Mouse (Mus musculus): ENCODE results near the gene Zfp319. TPM values are rescaled to one million over a fixed set of nuclear protein-coding genes. Genes with fewer than 3 reads are reported as not detected.

Zfp319 gene
- polyA plus RNA-seq, 1 experiment from 2014 or later, result 16.2 TPM

DNA sequence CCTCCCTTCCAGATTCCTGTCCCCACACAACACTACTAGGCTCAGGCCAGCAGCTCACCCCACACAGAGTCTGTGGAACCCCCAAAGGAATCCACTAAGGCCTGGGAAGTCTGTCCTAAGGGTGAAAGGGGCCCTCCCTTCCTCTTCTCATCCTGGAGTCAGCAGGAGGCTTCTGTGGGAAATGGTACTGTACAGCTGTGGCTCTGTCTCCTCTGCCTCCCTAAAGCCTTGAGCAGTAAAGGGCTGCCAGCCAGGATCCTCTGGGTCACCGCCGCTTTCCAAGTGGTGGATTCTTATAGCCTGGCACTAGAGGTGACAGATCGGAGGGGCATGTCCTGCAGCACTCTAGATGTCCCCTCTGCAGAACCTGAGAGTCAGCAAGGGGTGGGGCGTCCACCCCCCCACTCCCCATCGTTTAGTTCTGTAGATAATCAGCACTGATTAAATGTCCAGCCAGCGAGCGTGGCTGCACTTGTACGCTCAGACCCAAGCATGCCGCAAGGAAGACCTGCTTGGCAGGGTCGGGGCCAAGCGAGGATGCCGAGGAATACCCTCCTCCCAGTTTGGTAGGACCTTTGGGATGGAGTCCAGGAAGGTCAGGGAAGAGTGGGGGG is 41.7 kb upstream of the Zfp319 start:
- Histone ChIP-seq H3K4me1 (ENCODE audit: control insufficient read depth, insufficient read depth, low read length) (no peaks in the 10 kb centered on the region), H3K27ac (ENCODE audit: low read length) (no peak overlapping the region), H3K36me3 (ENCODE audit: control insufficient read depth, insufficient read depth, low read length) (peaks cover 9% of the 10 kb centered on the region), H3K27me3 (ENCODE audit: control insufficient read depth, insufficient read depth, low read depth, low read length) (no peaks in the 10 kb centered on the region), H3K4me2 (ENCODE audit: low read length) (no peak overlapping the region), H3K9me3 (replicated peaks; ENCODE audit: control insufficient read depth, low read length, poor library complexity, severe bottlenecking) (no peaks in the 10 kb centered on the region), H3K9ac (ENCODE audit: low read depth, low read length) (no peak overlapping the region), H3K4me3 (ENCODE audit: low read depth, low read length) (no peak overlapping the region)
- WGBS, result 91% methylated on average over 12 of the region's 12 CpGs
- ATAC-seq, result no peak

GRCm38 (mm10) chr8:95369581-95370326 is 38.0 kb upstream of the Zfp319 start:
- Histone ChIP-seq H3K27me3 (ENCODE audit: control insufficient read depth, insufficient read depth, low read depth, low read length) (no peaks in the 10 kb centered on the region), H3K36me3 (ENCODE audit: control insufficient read depth, insufficient read depth, low read length) (peaks cover 15% of the 10 kb centered on the region), H3K4me2 (ENCODE audit: low read length) (no peak overlapping the region), H3K9me3 (replicated peaks; ENCODE audit: control insufficient read depth, low read length, poor library complexity, severe bottlenecking) (no peaks in the 10 kb centered on the region), H3K27ac (ENCODE audit: low read length) (no peak overlapping the region), H3K9ac (ENCODE audit: low read depth, low read length) (no peak overlapping the region), H3K4me3 (ENCODE audit: low read depth, low read length) (no peak overlapping the region), H3K4me1 (ENCODE audit: control insufficient read depth, insufficient read depth, low read length) (no peaks in the 10 kb centered on the region)
- no peak for ATAC-seq
- WGBS, result 56% methylated on average over 20 of the region's 20 CpGs

DNA sequence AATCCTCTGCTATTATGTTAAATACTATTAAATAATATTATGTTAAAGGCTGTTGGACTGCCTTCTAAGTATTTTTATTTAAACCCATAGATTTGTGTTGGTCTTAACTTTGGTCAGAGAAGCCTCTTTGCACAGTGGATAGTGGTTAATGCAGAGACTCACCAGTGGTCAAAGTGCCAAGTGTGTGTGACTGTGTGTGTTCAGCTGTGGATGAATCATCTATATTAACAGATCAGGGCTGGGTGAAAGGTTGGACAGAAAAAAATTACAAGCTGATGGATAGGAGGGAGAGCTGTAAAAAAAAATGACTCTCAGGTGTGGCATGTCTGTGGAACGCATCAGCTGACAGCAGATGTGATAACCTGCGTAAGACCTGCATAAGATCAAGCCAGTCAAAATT is 32.1 kb upstream of the Zfp319 start:
- no peaks in the 10 kb centered on the region for H3K27me3 ChIP-seq (ENCODE audit: control insufficient read depth, insufficient read depth, low read depth, low read length)
- WGBS, result 98% methylated on average over 2 of the region's 2 CpGs
- H3K27ac ChIP-seq (ENCODE audit: low read length), result no peak overlapping the region
- H3K4me3 ChIP-seq (ENCODE audit: low read depth, low read length), result no peak overlapping the region
- no peak for ATAC-seq
- H3K9me3 ChIP-seq (replicated peaks; ENCODE audit: control insufficient read depth, low read length, poor library complexity, severe bottlenecking), result no peaks in the 10 kb centered on the region
- no peak overlapping the region for H3K9ac ChIP-seq (ENCODE audit: low read depth, low read length)
- H3K4me1 ChIP-seq (ENCODE audit: control insufficient read depth, insufficient read depth, low read length), result peaks cover 21% of the 10 kb centered on the region
- peaks cover 10% of the 10 kb centered on the region for H3K36me3 ChIP-seq (ENCODE audit: control insufficient read depth, insufficient read depth, low read length)
- H3K4me2 ChIP-seq (ENCODE audit: low read length), result no peak overlapping the region

DNA sequence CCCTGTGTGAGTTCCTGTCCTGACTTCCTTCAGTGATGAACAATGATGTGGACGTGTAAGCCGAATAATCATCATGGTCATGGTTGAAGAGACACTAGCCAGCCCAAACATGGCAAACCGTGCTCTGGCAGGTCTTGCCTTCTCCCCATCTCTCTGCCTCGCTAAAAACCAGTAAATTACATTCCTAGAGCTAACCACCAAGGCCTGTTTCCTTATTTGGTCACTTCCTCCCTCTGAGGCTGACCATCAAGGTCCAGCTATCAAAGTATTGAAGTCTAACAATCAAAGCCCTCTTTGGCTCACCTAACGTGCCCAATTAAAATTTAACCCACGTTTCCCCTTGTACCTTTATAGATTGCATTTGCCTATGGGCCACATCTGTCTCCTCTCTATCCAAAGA is 30.5 kb upstream of the Zfp319 start:
- H3K27ac ChIP-seq (ENCODE audit: low read length), result no peak overlapping the region
- peaks cover 25% of the 10 kb centered on the region for H3K4me1 ChIP-seq (ENCODE audit: control insufficient read depth, insufficient read depth, low read length)
- H3K27me3 ChIP-seq (ENCODE audit: control insufficient read depth, insufficient read depth, low read depth, low read length), result no peaks in the 10 kb centered on the region
- H3K9ac ChIP-seq (ENCODE audit: low read depth, low read length), result no peak overlapping the region
- H3K36me3 ChIP-seq (ENCODE audit: control insufficient read depth, insufficient read depth, low read length), result no peaks in the 10 kb centered on the region
- no peaks in the 10 kb centered on the region for H3K9me3 ChIP-seq (replicated peaks; ENCODE audit: control insufficient read depth, low read length, poor library complexity, severe bottlenecking)
- ATAC-seq, result no peak
- H3K4me3 ChIP-seq (ENCODE audit: low read depth, low read length), result no peak overlapping the region
- H3K4me2 ChIP-seq (ENCODE audit: low read length), result no peak overlapping the region
- WGBS, result 76% methylated on average over 6 of the region's 6 CpGs

GRCm38 (mm10) chr8:95361016-95361341 is 29.2 kb upstream of the Zfp319 start:
- Histone ChIP-seq H3K9ac (ENCODE audit: low read depth, low read length) (no peak overlapping the region), H3K9me3 (replicated peaks; ENCODE audit: control insufficient read depth, low read length, poor library complexity, severe bottlenecking) (no peaks in the 10 kb centered on the region), H3K36me3 (ENCODE audit: control insufficient read depth, insufficient read depth, low read length) (no peaks in the 10 kb centered on the region), H3K4me2 (ENCODE audit: low read length) (no peak overlapping the region), H3K4me1 (ENCODE audit: control insufficient read depth, insufficient read depth, low read length) (peaks cover 25% of the 10 kb centered on the region), H3K27ac (ENCODE audit: low read length) (no peak overlapping the region), H3K27me3 (ENCODE audit: control insufficient read depth, insufficient read depth, low read depth, low read length) (no peaks in the 10 kb centered on the region), H3K4me3 (ENCODE audit: low read depth, low read length) (no peak overlapping the region)
- no peak for ATAC-seq
- WGBS, result 70% methylated on average over 3 of the region's 3 CpGs

DNA sequence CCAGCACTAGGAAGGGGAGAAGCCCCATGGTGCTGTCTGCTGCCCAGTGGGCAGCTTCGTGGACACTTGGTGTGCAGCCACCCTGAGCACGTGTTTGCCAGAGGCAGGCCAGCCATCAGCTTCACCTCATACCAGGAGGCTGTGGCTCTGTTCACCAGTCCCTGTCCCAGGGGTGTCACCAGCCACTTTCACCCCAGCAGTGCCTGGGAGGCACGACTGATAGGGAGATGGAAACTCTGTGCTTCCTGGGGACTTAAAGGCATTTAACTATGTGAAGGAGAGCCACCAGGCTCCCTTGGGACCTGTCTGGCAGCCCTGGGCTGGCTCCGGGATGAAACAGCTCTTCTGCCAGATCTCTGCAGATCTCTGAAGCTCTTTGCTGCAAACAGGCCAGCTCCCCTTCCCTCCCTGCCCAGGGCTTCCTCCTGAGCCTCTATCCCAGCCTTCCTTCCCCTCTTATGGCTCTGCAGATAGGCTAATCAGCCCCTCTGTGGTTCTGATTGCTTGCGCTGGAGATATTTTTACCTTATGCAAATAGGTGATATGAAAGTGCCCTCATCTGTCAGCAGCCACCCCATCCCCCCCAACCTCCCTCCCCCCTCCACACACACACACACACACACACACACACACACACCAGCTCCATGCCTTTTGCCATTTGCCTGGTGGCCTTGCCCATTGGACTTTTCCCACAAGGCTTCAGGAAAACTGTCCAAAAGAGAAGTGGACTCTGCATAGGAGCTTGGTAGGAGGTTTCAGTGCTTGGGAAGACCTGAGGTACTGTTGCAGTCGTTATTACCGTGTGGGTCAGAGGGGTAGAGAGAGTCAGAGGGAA is 28.6 kb upstream of the Zfp319 start:
- ATAC-seq, result peak; percentile 40
- Histone ChIP-seq H3K27ac (ENCODE audit: low read length) (0 out of 2 replicates have a peak overlapping the region, but pooled peaks have one; percentile 7), H3K4me2 (ENCODE audit: low read length) (no peak overlapping the region), H3K4me3 (ENCODE audit: low read depth, low read length) (no peak overlapping the region), H3K4me1 (ENCODE audit: control insufficient read depth, insufficient read depth, low read length) (peaks cover 25% of the 10 kb centered on the region), H3K27me3 (ENCODE audit: control insufficient read depth, insufficient read depth, low read depth, low read length) (no peaks in the 10 kb centered on the region), H3K36me3 (ENCODE audit: control insufficient read depth, insufficient read depth, low read length) (no peaks in the 10 kb centered on the region), H3K9ac (ENCODE audit: low read depth, low read length) (peak overlapping the region; percentile 36; the same call in 1 of the 2 replicates), H3K9me3 (replicated peaks; ENCODE audit: control insufficient read depth, low read length, poor library complexity, severe bottlenecking) (no peaks in the 10 kb centered on the region)
- WGBS, result 40% methylated on average over 7 of the region's 7 CpGs

- Histone ChIP-seq H3K36me3 (ENCODE audit: control insufficient read depth, insufficient read depth, low read length) (no peaks in the 10 kb centered on the region), H3K4me1 (ENCODE audit: control insufficient read depth, insufficient read depth, low read length) (peaks cover 31% of the 10 kb centered on the region), H3K27ac (ENCODE audit: low read length) (no peak overlapping the region), H3K27me3 (ENCODE audit: control insufficient read depth, insufficient read depth, low read depth, low read length) (no peaks in the 10 kb centered on the region), H3K9me3 (replicated peaks; ENCODE audit: control insufficient read depth, low read length, poor library complexity, severe bottlenecking) (no peaks in the 10 kb centered on the region), H3K4me2 (ENCODE audit: low read length) (no peak overlapping the region), H3K4me3 (ENCODE audit: low read depth, low read length) (no peak overlapping the region), H3K9ac (ENCODE audit: low read depth, low read length) (0 out of 2 replicates have a peak overlapping the region, but pooled peaks have one; percentile 37)
- 65% methylated on average over 8 of the region's 8 CpGs for WGBS
- ATAC-seq, result 0 out of 2 replicates have a peak, but pooled peaks have one; percentile 7
These were observed 27.0 kb upstream of the Zfp319 start for GRCm38 (mm10) chr8:95358550-95359411.

DNA sequence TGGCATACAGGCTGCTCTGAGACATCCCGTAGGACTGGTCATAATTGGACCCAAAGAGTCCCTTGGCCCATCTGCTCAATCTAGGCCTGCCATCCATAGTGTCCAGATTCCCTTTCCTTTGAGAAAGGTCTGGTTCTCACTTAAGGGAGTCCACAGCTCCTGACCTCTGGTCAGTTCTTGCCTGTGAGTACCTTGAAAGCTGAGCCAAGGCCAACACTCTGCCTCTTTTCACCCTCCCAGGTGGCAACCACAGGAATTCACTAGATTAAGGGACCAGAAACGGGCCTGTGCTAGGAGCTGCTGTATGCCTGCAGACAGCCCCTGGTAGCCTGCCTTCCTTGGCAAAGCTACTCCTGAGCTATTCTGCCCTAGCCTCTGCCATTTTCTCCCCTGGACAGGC is 22.9 kb upstream of the Zfp319 start:
- Histone ChIP-seq H3K4me1 (ENCODE audit: control insufficient read depth, insufficient read depth, low read length) (peaks cover 30% of the 10 kb centered on the region), H3K27me3 (ENCODE audit: control insufficient read depth, insufficient read depth, low read depth, low read length) (no peaks in the 10 kb centered on the region), H3K9me3 (replicated peaks; ENCODE audit: control insufficient read depth, low read length, poor library complexity, severe bottlenecking) (no peaks in the 10 kb centered on the region), H3K36me3 (ENCODE audit: control insufficient read depth, insufficient read depth, low read length) (no peaks in the 10 kb centered on the region), H3K27ac (ENCODE audit: low read length) (no peak overlapping the region), H3K4me3 (ENCODE audit: low read depth, low read length) (no peak overlapping the region), H3K9ac (ENCODE audit: low read depth, low read length) (no peak overlapping the region), H3K4me2 (ENCODE audit: low read length) (no peak overlapping the region)
- 76% methylated on average over 2 of the region's 2 CpGs for WGBS
- ATAC-seq, result no peak
